Comparison of ENCODE assay signal across 30 mouse cellular contexts in the genomic region with DNA sequence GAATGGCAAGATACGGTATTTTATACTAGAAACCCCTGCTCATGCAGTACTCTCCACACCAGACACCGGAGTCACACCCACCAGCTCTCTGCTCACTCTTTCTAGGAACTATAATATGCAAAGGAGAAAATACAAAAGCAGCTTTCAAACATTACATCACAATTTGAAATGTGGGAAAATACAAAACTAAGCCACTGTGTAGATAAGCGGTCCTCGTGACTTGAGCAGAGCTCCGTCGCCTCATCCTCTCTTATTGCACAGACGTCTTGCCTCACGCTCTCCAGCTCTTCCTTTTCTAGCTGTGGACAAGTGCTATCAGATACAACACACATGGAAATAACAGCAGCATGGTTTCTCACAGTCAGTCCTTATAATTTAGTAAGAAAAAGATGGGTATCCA. TPM values are rescaled to one million over a fixed set of nuclear protein-coding genes. Genes with fewer than 3 reads are reported as not detected.
DNase-seq lines count a peak whose midpoint lies in the region; ATAC-seq lines count a peak whose summit lies in the region.
"Had no signal": no experiment of that assay in that cellular context is flagged by ENCODE, and none has a peak within 500 bp of the region (broad histone marks: within the 10 kb centered on the region; RNA-seq: fewer than 3 reads in every experiment).

No protein-coding gene starts in this region.

- H3K36me3 ChIP-seq in heart, embryonic 16.5 days (ENCODE audit: control insufficient read depth, insufficient read depth) = peaks cover 41% of the 10 kb centered on the region

- no peak overlapping the region for H3K4me2 ChIP-seq in heart, embryonic 16.5 days (ENCODE audit: low read depth, low read length)
- H3K4me2 ChIP-seq: forebrain, embryonic 13.5 days; heart, embryonic 12.5 days; heart, embryonic 15.5 days; hindbrain, embryonic 14.5 days had no signal

- H3K4me3 ChIP-seq in heart, embryonic 16.5 days (ENCODE audit: low read length) = no peak overlapping the region
- H3K4me3 ChIP-seq: forebrain, embryonic 10.5 days; forebrain, embryonic 13.5 days; heart, embryonic 12.5 days; heart, embryonic 15.5 days had no signal

- no peaks in the 10 kb centered on the region for H3K9me3 ChIP-seq in heart, embryonic 16.5 days (replicated peaks; ENCODE audit: control insufficient read depth, low read length)
- H3K9me3 ChIP-seq: forebrain, embryonic 10.5 days; forebrain, embryonic 13.5 days; heart, embryonic 12.5 days; heart, embryonic 15.5 days had no signal

- WGBS in heart, embryonic 16.5 days = 84% methylated on average over 8 of the region's 8 CpGs

- intact Hi-C loops in heart, postnatal 36 days (cut with DNase I) = no loop called here

- no peak for DNase-seq in heart, postnatal 36 days
- peak; percentile 22 for DNase-seq in testis, postnatal 10 days (ENCODE audit: low spot score)
- DNase-seq in testis, postnatal 14 days (ENCODE audit: low spot score) = no peak
- DNase-seq in c-Kit-positive CD71-positive TER-119-negative erythroid progenitor cells, embryonic 14.5 days (ENCODE audit: low read depth) = peak; percentile 54
- DNase-seq: adrenal gland, postnatal 14 days; cerebellum, adult 18-20 months; cerebellum, adult 9-10 months; cerebellum, postnatal 14 days; gastrocnemius, postnatal 10 days; gastrocnemius, postnatal 36 days; heart, postnatal 4 days had no signal

- peak; percentile 37; the same call in 1 of the 2 replicates for ATAC-seq in heart, embryonic 16.5 days (replicated peaks; ENCODE audit: extremely low read depth, insufficient read depth, low FRiP score)
- no peak for ATAC-seq in megakaryocyte, adult 5-6 weeks (ENCODE audit: poor library complexity, severe bottlenecking)
- ATAC-seq: CD4-positive, CD25-positive, alpha-beta regulatory T cell, adult 4 months; forebrain, embryonic 13.5 days; forebrain, embryonic 16.5 days; hindbrain, postnatal 0 days; inflammation-experienced regulatory T-cells, adult 6 months; intestine, embryonic 16.5 days; Patski had no signal

- H3K27ac ChIP-seq in heart, embryonic 16.5 days (ENCODE audit: low read length) = no peak overlapping the region
- H3K27ac ChIP-seq: forebrain, embryonic 10.5 days; forebrain, embryonic 13.5 days; heart, embryonic 15.5 days; hindbrain, embryonic 14.5 days; hindbrain, postnatal 0 days had no signal

- no peak overlapping the region for H3K9ac ChIP-seq in heart, embryonic 16.5 days (ENCODE audit: low read length)
- H3K9ac ChIP-seq: forebrain, embryonic 13.5 days; heart, embryonic 12.5 days; heart, embryonic 15.5 days; hindbrain, embryonic 14.5 days had no signal

- no peaks in the 10 kb centered on the region for H3K4me1 ChIP-seq in heart, embryonic 16.5 days (ENCODE audit: control insufficient read depth, insufficient read depth, low read length)
- H3K4me1 ChIP-seq: forebrain, embryonic 10.5 days; forebrain, embryonic 13.5 days; heart, embryonic 12.5 days; heart, embryonic 15.5 days had no signal

- H3K27me3 ChIP-seq in heart, embryonic 16.5 days (ENCODE audit: control insufficient read depth, insufficient read depth, low read length) = no peaks in the 10 kb centered on the region
- H3K27me3 ChIP-seq: forebrain, embryonic 13.5 days; heart, embryonic 12.5 days; heart, embryonic 15.5 days; Patski had no signal

RNA-seq across cellular contexts. Expression of a gene that starts 25.5 kb away (rescaled TPM):
- polyA plus RNA-seq in heart, embryonic 16.5 days (2015; fragmentation: Nextera tagmentation; extraction: Ambion mirVana) = 13.0 and 13.7 TPM in 2 replicates
- 10 to 100 TPM; 10.5 to 12.7 TPM for total RNA-seq in heart, postnatal 36 days (2021)
- total RNA-seq in megakaryocyte, adult 5-6 weeks (2015) = 12.6 and 14.2 TPM in 2 replicates
- 17.1 and 19.6 TPM in 2 replicates for total RNA-seq in megakaryocyte, adult 5-6 weeks (2017)

RNA-seq across cellular contexts. Expression of a gene that starts 55.2 kb away (rescaled TPM):
- polyA plus RNA-seq in heart, embryonic 16.5 days (2015; fragmentation: Nextera tagmentation; extraction: Ambion mirVana) = not detected in 2 replicates
- 1 to 10 TPM in 1 of 2 experiments, not detected in 1; 2.4 TPM for total RNA-seq in heart, postnatal 36 days (2021)
- total RNA-seq in megakaryocyte, adult 5-6 weeks (2015) = not detected in 2 replicates
- total RNA-seq in megakaryocyte, adult 5-6 weeks (2017) = 0.59 TPM in 1 of 2 replicates, not detected in the other
- total RNA-seq: ES-E14; gastrocnemius, postnatal 10 days; granulocyte monocyte progenitor cell, adult 5-6 weeks had no signal
- polyA plus RNA-seq: C2C12; CD4-positive, CD25-positive, alpha-beta regulatory T cell, adult 4 months; embryonic facial prominence, embryonic 11.5 days; embryonic facial prominence, embryonic 14.5 days; forebrain, embryonic 10.5 days; forebrain, embryonic 13.5 days; forebrain, embryonic 16.5 days; heart, embryonic 12.5 days; heart, embryonic 15.5 days; hindbrain, embryonic 11.5 days; hindbrain, embryonic 14.5 days; hindbrain, postnatal 0 days; inflammation-experienced regulatory T-cells, adult 6 months; intestine, embryonic 16.5 days; Patski had no signal

Comparison
In these comparisons a context has a peak if more than half of its experiments do, and no peak if none do; other contexts are left out.
1. DNase-seq: peak in testis, postnatal 10 days (single experiment) and c-Kit-positive CD71-positive TER-119-negative erythroid progenitor cells, embryonic 14.5 days (single experiment); none in heart, postnatal 36 days (0 of 2) and testis, postnatal 14 days (single experiment).